Mouse (Mus musculus): ENCODE measurements at regions not wholly inside any gene's neighbourhood (a gene's known extent, or its start where the extent isn't known, plus 50 kb on each side); places are given as distances from the start of the nearest gene placed in this dataset.

GRCm38 (mm10) chr1:119247117-119247516 is 174.9 kb downstream of the Inhbb start:
- TF ChIP-seq CTCF (IDR thresholded peaks at IDR 0.05; ENCODE audit: control insufficient read depth, insufficient read depth, insufficient replicate concordance, low read depth, low read length) (no peak), POLR2A (IDR thresholded peaks at IDR 0.05; ENCODE audit: control insufficient read depth, low read depth, low read length) (no peak)
